Mouse (Mus musculus) erythroid progenitor cell, adult 5-6 weeks (primary cell): ENCODE results near the gene Vps8. TPM values are rescaled to one million over a fixed set of nuclear protein-coding genes. Genes with fewer than 3 reads are reported as not detected.

ENCODE experiments used
- ATAC-seq: replicated peaks from 2 replicates; pipeline ENCODE4 v1.8.0; 2016; ENCODE audit warnings: moderate number of reproducible peaks, mild to moderate bottlenecking, moderate TSS enrichment, inconsistent platforms; ENCODE audit not compliant: poor library complexity, low FRiP score, severe bottlenecking
- total RNA-seq, 2 experiments: library from RNA; stranded (forward) in 1 of 2; stranded (reverse) in 1 of 2; fragments of 150-400 nt in 1 of 2; fragments of 186-747, 209-891 nt in 1 of 2; gene quantifications; 2 replicates each; pipeline versions ENCODE4 v1.2.3 to v1.2.4; 2015 to 2017; ENCODE audit warnings: low replicate concordance in 2 of 2

The Vps8 gene
- total RNA-seq, 2 experiments from 2014 or later = 5.0 to 7.9 TPM

DNA sequence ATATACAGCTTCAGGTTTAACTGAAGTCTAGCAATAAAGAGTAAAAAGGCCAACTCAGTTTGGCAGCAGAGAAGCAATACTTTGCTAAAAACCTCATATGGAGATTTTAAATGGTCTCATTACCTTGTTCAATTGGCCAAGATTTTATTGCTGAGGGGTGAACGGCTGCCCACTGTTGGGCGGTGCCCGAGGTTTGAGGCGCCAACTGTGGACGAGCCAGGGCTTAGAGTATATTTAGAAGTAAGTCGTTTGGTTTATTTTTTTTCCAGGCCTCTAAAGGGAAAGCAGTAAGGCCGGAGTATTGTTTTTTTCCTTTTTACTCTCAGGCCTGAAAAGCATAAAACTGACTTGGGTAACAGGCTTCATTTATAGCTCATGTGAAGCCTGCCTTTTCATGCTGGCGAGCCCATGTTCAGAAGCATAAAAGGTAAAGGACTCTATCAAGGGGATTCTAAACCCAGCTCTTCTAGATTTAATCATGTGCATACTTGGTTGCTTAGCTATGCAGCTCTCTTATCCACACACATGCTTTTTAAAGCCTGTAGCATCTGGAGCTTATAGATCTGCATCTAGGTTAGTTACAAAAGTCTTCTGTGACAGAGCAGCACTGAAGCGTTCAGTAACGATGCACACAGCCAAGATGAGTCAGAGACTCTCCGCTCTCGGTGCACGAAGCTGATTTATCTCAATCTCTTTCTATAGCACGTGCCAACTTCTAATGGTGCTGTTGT, 34.9 kb downstream of the Vps8 start:
- no peak for ATAC-seq

DNA sequence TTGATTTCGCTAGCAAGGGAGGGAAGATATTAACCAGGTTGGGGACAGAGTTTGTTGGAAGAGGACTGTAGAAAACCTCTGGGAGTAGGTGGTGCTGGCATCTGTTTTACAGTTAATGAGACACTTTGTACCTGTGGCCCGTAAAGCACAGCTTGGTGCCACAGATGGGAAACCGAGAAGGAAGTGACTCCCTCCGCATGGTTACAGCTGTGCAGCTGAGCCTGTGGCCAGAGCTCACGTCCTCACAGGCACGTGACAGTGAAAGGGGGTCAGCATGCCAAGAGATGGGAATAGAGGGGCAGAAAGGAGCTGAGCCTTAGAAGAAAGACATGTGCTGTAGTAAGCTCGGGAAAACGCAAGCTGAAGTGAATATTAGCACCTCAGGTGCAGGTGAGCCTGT, 43.0 kb downstream of the Vps8 start:
- ATAC-seq = no peak

DNA sequence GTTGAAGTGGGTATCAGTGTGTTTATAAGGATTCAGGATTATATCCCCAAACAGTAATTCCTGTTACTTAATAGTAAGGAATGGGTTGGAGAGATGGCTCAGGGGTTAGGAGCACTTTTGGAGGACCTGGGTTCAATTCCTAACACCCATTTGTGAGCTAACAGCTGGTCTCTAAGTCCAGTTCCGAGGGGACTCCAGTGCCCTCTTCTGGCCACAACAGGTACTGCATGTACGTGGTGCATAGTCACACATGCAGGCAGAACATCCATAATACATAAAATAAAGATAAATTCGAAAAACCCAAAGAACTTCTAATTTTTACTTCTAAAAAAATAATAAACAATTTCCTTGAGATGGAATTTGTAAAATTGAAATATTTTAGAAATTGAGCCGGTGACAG, 47.5 kb downstream of the Vps8 start:
- ATAC-seq = no peak

DNA sequence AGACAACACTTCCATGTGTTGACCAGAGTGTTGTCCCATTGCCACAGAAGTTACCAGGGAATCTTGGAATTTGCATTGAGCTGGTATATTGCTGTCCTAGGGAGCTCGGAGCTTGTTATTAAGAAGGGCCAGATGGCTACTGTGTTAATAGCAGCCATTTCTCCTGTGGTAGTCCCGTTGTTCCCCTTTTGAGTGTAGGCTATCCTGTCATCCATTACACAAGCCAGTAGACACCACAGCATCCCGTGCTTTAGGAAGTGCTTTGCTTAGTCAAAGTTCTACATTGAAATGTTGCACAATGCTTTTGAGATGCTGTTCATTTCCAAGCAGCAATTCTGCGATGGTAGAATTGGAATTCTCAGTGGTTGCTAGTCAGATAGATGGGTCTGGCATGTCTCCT, 54.2 kb downstream of the Vps8 start:
- ATAC-seq = no peak

DNA sequence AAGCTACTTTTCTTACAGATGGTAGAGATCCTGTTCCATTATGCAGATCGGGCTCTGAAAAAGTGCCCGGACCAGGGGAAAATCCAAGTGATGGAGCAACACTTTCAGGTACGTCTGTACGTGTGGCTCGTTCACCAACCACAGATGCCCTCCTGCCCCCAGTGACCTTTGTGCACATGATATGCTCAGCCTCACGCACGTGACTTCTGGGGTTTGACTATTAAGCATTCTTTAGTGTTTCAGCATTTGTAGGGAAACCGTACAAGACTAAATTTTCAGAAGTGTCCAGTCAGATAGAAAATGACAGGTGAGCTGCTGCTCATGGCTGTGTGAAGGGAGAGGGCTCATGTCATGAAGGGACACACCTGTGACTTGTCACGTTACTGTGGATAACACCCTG, 55.5 kb downstream of the Vps8 start:
- ATAC-seq = no peak

DNA sequence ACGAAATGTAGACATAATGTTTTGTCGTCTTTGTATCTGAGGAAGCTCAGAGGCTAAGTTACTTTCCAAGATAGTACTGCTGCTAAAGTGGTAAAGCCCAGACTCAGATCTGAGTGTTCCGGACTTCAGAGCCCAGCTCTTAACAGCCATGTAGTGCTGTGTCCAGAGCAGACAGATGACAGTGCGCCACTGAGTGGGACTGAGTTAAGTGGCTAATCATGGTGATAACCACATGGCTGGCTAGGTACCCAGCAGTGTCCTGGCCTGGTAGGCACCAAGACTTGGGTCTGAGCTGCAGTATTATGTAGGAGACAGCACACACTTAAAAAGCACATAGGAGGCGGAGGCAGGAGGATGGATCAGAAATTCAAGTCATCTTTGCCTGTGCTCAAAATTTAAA, 60.9 kb downstream of the Vps8 start:
- ATAC-seq = no peak

DNA sequence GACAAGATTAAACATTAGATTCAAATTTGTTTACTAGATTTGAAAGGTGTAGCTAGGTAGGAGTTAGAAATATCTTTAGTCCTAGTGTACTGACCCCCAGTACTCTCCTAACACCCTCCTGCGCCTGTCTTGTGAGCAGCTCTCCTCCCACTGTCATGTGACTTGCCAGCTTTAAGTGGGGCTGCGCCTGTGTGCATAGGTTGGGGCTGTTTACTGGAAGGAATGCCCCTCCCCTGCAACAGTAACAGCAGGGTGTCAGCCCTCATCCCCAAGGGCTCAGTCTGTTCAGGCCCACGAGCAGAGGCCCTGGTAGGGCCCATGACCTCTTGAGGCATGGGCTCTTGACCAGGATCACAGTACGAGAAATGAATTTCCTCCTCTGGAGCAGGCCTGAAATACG, 62.8 kb downstream of the Vps8 start:
- no peak for ATAC-seq

DNA sequence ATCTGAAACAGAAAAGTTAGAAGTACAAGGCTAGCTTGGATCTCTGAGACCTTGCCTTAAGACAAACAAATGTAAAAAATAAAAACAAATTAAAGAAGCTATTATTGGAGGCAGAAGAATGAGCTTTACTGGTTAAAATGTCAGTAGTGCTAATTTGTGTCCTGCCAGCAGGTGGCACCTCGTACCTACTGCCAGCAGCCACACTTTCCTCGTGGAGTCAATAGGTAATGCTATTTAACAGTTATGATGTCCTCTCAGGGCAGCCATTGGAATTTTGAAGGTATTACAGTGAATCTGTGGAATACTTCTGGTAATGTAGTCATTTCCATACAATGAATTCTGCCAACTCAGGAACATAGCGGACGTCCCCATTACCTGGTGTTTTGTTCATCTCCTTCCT, 65.5 kb downstream of the Vps8 start:
- no peak for ATAC-seq

DNA sequence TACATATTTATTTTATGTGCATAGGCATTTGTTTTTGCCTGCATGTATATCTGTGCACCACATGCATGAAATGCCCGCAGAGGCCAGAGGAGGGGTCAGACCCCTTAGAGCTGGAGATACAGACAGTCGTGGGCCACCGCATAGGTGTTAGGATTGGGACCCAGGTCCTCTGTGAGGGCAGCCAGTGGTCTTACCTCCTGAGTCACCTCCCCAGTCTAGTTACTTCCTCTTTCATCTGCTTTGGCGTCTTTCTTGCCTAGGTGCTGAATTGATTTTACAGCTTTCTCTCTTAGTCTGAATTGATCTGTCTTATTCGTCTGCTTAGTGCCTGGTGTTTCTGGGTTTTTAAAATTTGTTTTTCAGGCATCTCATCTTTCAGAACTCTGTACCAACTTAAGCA, 69.4 kb downstream of the Vps8 start:
- ATAC-seq = no peak

DNA sequence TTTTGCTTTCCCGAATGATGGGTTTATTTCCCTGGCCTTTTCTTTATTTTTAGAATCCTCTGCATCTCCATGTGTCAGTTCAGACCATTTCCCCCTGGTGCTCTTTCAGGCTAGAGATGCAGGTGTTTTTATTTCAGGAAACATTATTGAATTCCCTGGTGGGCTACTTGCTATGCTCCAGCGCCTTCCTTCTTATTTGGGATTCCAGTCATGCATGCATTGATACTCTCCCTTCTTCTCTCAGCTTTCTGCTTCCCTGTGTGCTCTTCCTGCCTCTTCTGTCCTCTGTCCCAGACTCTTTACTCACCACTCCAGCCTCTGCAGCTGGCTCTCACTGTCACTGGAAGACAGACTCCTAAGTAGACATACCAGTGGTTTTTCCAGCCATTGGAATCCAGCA, 70.0 kb downstream of the Vps8 start:
- no peak for ATAC-seq

DNA sequence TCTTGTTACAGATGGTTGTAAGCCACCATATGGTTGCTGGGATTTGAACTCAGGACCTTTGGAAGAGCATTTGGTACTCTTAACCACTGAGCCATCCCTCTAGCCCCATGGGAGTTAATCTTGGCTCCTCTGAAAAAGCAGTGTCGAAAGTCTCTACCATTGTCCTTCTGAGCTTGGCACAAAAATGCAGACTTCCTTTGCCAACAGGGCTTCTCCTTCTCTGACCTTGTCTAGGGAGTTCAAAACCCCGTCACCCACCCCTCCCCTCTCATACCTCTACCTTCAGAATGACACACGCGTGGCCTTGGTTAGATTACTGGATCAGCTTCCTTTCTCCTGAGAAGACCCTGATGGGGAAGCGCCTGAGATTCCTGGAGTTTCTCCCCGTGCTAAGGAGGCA, 71.8 kb downstream of the Vps8 start:
- ATAC-seq = no peak

DNA sequence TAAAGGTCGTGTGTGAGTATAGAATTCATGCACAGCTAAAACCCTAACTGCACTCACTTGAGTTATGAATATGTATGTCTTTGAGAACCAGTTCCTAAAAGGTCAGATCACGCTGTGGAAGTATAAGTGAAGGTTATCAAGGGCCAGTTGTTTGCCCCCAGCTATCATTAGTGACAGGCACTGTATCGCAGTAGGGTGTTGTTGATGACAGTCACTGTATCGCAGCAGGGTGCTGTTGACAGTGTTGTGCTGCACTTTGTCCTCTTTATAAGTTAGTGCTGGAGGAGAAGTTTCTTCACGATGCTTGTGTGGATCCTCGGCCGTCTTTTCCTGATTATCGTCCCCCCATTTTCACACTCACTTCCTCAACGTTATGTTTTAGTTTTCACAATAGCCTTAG, 73.9 kb downstream of the Vps8 start:
- ATAC-seq = no peak

DNA sequence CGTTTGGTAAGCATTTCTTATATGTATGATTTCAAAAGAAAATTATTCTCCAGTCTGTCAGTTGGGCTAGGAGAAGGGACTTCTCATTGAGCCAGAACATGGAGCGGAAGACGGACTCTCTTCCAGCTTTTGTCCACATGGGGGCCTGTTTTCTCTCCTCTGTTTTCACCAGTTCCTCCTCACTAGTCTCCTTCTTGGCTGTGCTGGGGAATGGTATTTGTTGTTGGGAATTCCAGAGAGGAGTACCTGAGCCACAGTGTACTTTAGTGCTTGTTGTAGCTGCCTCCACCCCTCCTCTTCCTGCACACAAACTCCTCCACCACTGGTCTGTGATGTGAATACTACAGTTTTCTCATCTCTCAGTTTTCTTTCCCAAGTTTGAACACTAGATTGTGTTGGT, 74.7 kb downstream of the Vps8 start:
- no peak for ATAC-seq

DNA sequence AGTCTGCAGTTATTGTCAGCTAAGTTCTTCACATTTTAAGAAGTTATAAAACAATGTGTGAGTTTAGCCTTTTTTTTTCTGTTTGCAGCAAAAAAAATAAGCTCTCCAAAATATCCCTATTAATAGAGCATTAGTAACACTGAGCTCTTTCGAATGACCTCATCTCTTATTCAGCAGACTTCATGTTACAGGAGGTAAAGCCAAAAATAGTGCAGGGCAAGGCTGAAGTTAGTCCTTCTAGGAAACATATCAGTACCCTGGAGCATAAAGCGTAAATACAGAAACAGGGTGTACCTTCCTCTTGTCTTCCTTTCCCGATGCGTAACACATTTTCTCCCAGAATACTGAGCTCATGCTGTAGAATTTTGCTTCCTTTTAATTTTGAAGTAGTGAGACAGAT, 76.1 kb downstream of the Vps8 start:
- ATAC-seq = no peak

DNA sequence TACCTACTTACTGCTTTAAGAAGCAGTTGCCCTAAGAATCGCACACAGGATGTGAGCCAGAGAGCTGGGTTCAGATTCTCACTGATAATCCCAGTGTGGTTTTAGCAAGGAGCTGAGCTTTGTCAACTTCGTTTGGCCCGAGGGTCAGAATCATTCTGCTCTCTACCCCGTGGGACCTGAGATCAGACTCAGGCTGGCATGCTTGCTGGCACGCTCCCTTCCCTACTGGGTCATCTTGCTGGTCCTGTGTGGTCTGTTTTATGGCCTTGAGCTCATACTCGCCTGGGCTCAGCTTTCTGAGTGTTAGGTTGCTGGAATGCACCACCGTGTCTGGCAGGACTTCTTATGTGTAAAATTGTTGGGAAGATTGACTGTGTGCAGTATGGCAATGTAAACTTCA, 76.7 kb downstream of the Vps8 start:
- no peak for ATAC-seq

DNA sequence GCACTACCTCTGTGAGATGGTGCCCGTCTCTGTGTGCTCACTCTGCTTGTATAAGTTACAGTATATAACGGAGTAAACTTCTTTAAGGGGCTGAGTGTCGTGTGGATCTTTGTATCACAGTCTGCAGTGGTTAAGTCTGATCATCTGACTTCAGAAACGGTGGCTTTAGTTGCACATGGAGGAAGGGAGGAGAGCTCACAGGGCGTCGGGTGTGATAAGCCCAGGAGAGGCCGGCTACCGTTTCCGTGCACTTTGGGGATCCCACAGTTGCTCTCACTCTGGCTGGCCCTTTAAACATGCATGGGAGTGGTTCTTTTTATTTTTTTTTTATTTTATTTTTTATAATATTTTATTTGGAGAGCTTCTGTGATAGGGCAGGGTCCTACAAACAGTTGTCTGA, 95.9 kb downstream of the Vps8 start:
- ATAC-seq = peak; percentile 79

DNA sequence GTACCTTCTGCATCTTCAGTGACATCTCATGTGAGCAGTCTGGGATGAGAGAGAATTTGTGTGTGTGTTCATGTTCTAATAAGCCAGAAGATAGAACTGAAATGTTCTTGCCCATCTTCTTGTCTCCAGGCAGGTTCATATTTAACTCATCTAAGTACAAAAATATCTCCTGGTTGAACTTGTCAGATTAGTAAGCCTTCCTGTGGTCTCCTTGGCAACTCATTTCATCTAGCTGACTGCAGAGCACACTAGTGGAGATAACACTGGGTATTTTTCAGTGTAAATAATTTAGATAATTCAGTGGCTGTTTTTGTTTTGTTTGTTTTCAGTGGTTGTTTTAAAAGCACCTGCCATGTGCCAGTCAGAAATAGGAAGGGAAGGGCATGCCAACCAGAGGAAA, 96.9 kb downstream of the Vps8 start:
- ATAC-seq = no peak

DNA sequence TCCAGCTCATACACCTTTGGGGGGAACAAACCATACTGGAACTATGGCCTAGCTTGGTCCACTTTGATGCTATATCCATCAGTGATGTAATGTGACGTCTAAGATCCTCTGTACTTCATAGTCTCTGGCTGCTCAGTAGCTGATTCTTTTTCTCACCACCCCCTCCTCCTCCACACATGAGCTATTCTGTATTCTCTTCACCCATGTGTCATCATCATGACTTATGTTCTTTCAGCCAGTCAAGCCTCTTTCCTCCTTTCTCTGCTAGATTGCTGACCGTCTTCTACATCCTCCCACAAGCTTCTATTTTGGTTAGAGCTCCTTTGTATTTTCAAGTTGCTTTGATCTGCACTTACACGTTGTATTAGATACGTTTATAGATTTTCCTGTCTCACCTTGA, 100.8 kb downstream of the Vps8 start:
- ATAC-seq = no peak

DNA sequence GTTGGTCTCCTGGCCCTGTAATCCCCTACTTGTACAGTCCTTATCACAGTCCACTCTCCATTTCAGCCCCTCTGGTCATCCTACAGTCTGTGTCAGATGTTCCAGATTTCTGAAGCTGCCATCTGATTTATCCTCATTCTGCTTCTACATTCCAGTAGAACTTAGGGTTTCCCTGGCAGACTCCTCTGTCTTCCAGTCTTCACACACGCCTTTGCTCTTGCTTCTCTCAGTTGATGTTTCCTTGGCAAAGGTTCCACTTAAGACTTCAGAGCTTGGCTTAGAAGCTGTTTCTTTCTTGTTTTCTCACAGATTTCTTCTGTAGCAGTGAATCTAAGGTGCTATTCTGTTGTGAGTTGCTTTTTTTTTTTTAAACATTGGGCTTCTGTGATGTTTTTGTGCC, 102.5 kb downstream of the Vps8 start:
- no peak for ATAC-seq

DNA sequence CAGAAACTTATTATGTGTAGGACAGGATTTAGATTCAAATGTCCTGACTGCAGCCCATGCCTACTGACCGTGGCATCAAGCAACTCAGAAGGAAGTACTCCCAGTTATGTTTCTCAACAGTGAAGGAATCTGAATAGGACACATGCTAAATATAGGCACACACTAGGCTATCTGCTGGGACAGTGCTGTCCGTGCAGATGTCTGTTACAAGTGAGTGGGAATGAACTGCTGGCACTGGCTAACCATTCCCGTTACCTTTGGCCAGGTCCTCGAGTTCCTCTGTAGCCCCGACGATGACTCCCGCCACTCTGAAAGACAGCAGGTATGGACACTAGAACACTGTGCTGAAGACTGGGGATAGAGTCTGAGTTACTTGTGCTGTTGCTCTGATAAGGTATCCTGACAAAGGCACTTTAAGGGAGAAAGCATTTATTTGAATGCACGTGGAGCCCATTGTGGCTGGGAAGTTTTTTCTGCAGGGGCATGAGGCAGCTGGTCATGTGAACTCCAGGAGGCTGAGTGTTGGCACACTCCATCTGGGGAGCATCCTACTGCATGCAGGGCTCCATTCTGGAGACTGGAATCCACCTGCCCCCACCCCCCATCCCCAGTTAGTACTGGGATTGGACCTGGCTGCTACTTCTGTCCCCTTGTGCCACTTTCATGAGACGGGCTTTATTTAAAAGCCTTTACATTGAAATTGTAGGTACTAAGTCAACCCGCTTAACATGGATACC, 104.5 kb downstream of the Vps8 start:
- no peak for ATAC-seq

DNA sequence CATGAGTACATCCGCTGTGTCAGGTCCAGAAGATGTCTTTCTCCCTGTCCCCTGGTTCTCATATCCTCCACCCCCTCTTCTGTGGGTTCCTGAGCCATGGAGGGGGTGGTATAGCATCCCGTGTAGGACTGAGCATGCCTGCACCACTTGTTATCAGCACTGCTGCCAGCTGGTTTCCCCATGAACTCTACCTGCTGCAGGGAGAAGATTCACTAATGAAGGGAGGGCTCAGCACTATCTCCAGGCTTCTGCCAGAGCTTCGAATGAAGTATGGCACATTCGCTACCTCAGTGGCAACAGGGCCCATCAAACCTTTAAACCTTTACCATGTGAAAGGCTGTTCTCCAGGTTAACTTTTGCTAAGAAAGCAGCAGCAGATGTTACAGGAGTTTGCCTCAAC, 110.6 kb downstream of the Vps8 start:
- ATAC-seq = peak; percentile 59; the same call in 1 of the 2 replicates
